Mouse (Mus musculus) ES-E14 (cell line): ENCODE results near the gene Lrrc57.

Source experiments
- CHD2 ChIP-seq: IDR thresholded peaks from 2 replicates; pipeline ENCODE4 v1.6.1; 2014; ENCODE audit warnings: mild to moderate bottlenecking, low read depth, low read length, inconsistent platforms
- HCFC1 ChIP-seq: IDR thresholded peaks from 2 replicates; pipeline ENCODE4 v1.6.1; 2012; ENCODE audit warnings: low read length, inconsistent platforms, borderline replicate concordance; ENCODE audit not compliant: insufficient read depth
- MAFK ChIP-seq: IDR thresholded peaks from 2 replicates; pipeline ENCODE4 v1.6.1; 2014; ENCODE audit warnings: mild to moderate bottlenecking, low read depth, low read length, inconsistent platforms; ENCODE audit not compliant: insufficient read depth
- ZC3H11A ChIP-seq: IDR thresholded peaks from 2 replicates; pipeline ENCODE4 v1.6.1; 2012; ENCODE audit warnings: low read depth, mild to moderate bottlenecking, inconsistent platforms, low read length, borderline replicate concordance
- ZNF384 ChIP-seq: IDR thresholded peaks from 2 replicates; pipeline ENCODE4 v1.6.1; 2012; ENCODE audit warnings: low read depth, low read length, inconsistent platforms

DNA sequence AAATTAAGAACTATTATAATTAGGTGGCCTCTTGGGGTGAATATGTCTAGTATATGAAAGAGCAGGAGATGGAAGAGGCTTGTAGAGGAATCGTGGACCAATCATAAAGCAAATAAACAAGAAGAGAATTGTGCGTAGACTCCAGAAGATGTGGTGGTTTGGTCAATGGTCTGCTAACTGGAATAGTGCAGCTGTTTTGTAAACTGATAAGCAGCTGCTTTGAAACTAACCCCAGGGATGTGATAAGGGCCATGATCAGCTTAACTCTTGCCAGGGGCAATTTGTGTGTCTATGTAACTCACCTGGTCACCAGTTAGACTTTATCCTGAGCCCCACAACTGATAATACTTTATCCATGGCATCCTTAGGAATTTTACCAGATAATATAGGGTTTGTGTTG is 22.2 kb upstream of the Lrrc57 start:
- TF ChIP-seq HCFC1: no peak
- no peak for TF ChIP-seq ZC3H11A
- TF ChIP-seq CHD2: no peak
- TF ChIP-seq MAFK: no peak
- TF ChIP-seq ZNF384: no peak
